Comparison of ENCODE assay signal across 33 mouse cellular contexts in genomic region chr19:56289642-56290041, GRCm38 (mm10). TPM values are rescaled to one million over a fixed set of nuclear protein-coding genes. Genes with fewer than 3 reads are reported as not detected.
DNase-seq lines count a peak whose midpoint lies in the region; ATAC-seq and TF ChIP-seq lines count a peak whose summit lies in the region.
"Had no signal": no experiment of that assay in that cellular context is flagged by ENCODE, and none has a peak within 500 bp of the region (broad histone marks: within the 10 kb centered on the region; RNA-seq: fewer than 3 reads in every experiment).

No protein-coding gene starts in this region.

- ATAC-seq in intestine, embryonic 14.5 days (replicated peaks; ENCODE audit: low FRiP score, low TSS enrichment, low read depth): no peak
- no peak for ATAC-seq in intestine, embryonic 16.5 days
- ATAC-seq in liver, embryonic 11.5 days (replicated peaks; ENCODE audit: low FRiP score): no peak
- no peak for ATAC-seq in liver, embryonic 13.5 days (ENCODE audit: low read depth)
- ATAC-seq: forebrain, embryonic 14.5 days had no signal

- no peak for DNase-seq in intestine, embryonic 14.5 days (ENCODE audit: low spot score)
- no peak for DNase-seq in liver, embryonic 11.5 days (ENCODE audit: low spot score)
- DNase-seq in liver, embryonic 13.5 days: no peak
- no peak for DNase-seq in lung, postnatal 10 days
- DNase-seq in spleen, adult 18-20 months: no peak
- DNase-seq: adrenal gland, adult 2 months; adrenal gland, postnatal 36 days; B cell, adult 2 months; cerebellum, adult 18-20 months; cerebellum, postnatal 14 days; heart, adult 18-20 months; heart, postnatal 4 days; kidney, adult 11 months; kidney, postnatal 36 days; lung, adult 2 months; lung, postnatal 14 days; midbrain, embryonic 14.5 days; retina, postnatal 1 day; right cerebral cortex, postnatal 14 days; thymus, adult 2 months; thymus, postnatal 36 days had no signal

- no peak overlapping the region for H3K9ac ChIP-seq in intestine, embryonic 14.5 days (ENCODE audit: low read length)
- H3K9ac ChIP-seq in intestine, embryonic 16.5 days (ENCODE audit: low read depth, low read length): no peak overlapping the region
- H3K9ac ChIP-seq in liver, embryonic 11.5 days (ENCODE audit: low read depth, low read length): no peak overlapping the region
- 0 out of 2 replicates have a peak overlapping the region, but pooled peaks have one; percentile 6 for H3K9ac ChIP-seq in liver, embryonic 13.5 days
- H3K9ac ChIP-seq: hindbrain, embryonic 13.5 days; kidney, embryonic 15.5 days; limb, embryonic 12.5 days; neural tube, embryonic 15.5 days had no signal

- H3K36me3 ChIP-seq in intestine, embryonic 14.5 days (ENCODE audit: control insufficient read depth, insufficient read depth, low read length): no peaks in the 10 kb centered on the region
- H3K36me3 ChIP-seq in intestine, embryonic 16.5 days (ENCODE audit: control insufficient read depth, insufficient read depth, low read length): no peaks in the 10 kb centered on the region
- no peaks in the 10 kb centered on the region for H3K36me3 ChIP-seq in liver, embryonic 11.5 days (ENCODE audit: control insufficient read depth, insufficient read depth, low read length)
- no peaks in the 10 kb centered on the region for H3K36me3 ChIP-seq in liver, embryonic 13.5 days
- no peaks in the 10 kb centered on the region for H3K36me3 ChIP-seq in myocyte (ENCODE audit: control insufficient read depth, insufficient read depth)
- H3K36me3 ChIP-seq: hindbrain, embryonic 13.5 days; kidney, embryonic 15.5 days; limb, embryonic 12.5 days; neural tube, embryonic 15.5 days had no signal

- no peak overlapping the region for H3K4me3 ChIP-seq in intestine, embryonic 14.5 days (ENCODE audit: low read depth, low read length)
- no peak overlapping the region for H3K4me3 ChIP-seq in intestine, embryonic 16.5 days (ENCODE audit: low read length)
- H3K4me3 ChIP-seq in liver, embryonic 11.5 days (ENCODE audit: low read depth, low read length): peak overlapping the region; percentile 32
- peak overlapping the region; percentile 41 for H3K4me3 ChIP-seq in liver, embryonic 13.5 days (replicated peaks)
- no peak overlapping the region for H3K4me3 ChIP-seq in myocyte
- H3K4me3 ChIP-seq: hindbrain, embryonic 13.5 days; kidney, embryonic 15.5 days; layer of hippocampus, adult 2 months; left cerebral cortex, adult 2 months; limb, embryonic 12.5 days; neural tube, embryonic 15.5 days had no signal

- no peaks in the 10 kb centered on the region for H3K9me3 ChIP-seq in intestine, embryonic 14.5 days (ENCODE audit: control insufficient read depth, low read length)
- H3K9me3 ChIP-seq in intestine, embryonic 16.5 days (ENCODE audit: control insufficient read depth, low read length): no peaks in the 10 kb centered on the region
- no peaks in the 10 kb centered on the region for H3K9me3 ChIP-seq in liver, embryonic 11.5 days (ENCODE audit: control insufficient read depth, low read length)
- no peaks in the 10 kb centered on the region for H3K9me3 ChIP-seq in liver, embryonic 13.5 days (replicated peaks)
- H3K9me3 ChIP-seq: hindbrain, embryonic 13.5 days; kidney, embryonic 15.5 days; limb, embryonic 12.5 days; neural tube, embryonic 15.5 days had no signal

- H3K79me2 ChIP-seq in myocyte (ENCODE audit: control insufficient read depth, insufficient read depth): no peaks in the 10 kb centered on the region

- H3K27me3 ChIP-seq in intestine, embryonic 14.5 days (replicated peaks; ENCODE audit: control insufficient read depth, insufficient read depth, low read length): no peaks in the 10 kb centered on the region
- no peaks in the 10 kb centered on the region for H3K27me3 ChIP-seq in intestine, embryonic 16.5 days (replicated peaks; ENCODE audit: control insufficient read depth, insufficient read depth, low read length)
- no peaks in the 10 kb centered on the region for H3K27me3 ChIP-seq in liver, embryonic 11.5 days (replicated peaks; ENCODE audit: control insufficient read depth, insufficient read depth, low read length)
- H3K27me3 ChIP-seq in liver, embryonic 13.5 days: no peaks in the 10 kb centered on the region
- H3K27me3 ChIP-seq in myocyte (ENCODE audit: control insufficient read depth, insufficient read depth, insufficient read length): no peaks in the 10 kb centered on the region
- H3K27me3 ChIP-seq: kidney, embryonic 15.5 days; limb, embryonic 12.5 days; neural tube, embryonic 15.5 days had no signal

- H3K4me2 ChIP-seq in intestine, embryonic 14.5 days (ENCODE audit: low read length): peak overlapping the region; percentile 39; the same call in 1 of the 2 replicates
- no peak overlapping the region for H3K4me2 ChIP-seq in intestine, embryonic 16.5 days (ENCODE audit: low read depth, low read length)
- peak overlapping the region; percentile 49 for H3K4me2 ChIP-seq in liver, embryonic 11.5 days
- peak overlapping the region; percentile 46 for H3K4me2 ChIP-seq in liver, embryonic 13.5 days
- H3K4me2 ChIP-seq in myocyte (ENCODE audit: low read depth): no peak overlapping the region
- H3K4me2 ChIP-seq: heart, embryonic 11.5 days; hindbrain, embryonic 13.5 days; limb, embryonic 12.5 days; neural tube, embryonic 15.5 days had no signal

- H3K4me1 ChIP-seq in intestine, embryonic 14.5 days (replicated peaks; ENCODE audit: control insufficient read depth, insufficient read depth, low read length): peaks cover 5% of the 10 kb centered on the region; the same call in 1 of the 2 replicates
- peaks cover 13% of the 10 kb centered on the region for H3K4me1 ChIP-seq in intestine, embryonic 16.5 days (ENCODE audit: control insufficient read depth, insufficient read depth, low read length)
- 0 out of 2 replicates have a peak, but pooled peaks cover 3% of the 10 kb centered on the region for H3K4me1 ChIP-seq in liver, embryonic 11.5 days (replicated peaks; ENCODE audit: control insufficient read depth, insufficient read depth, low read length)
- H3K4me1 ChIP-seq in liver, embryonic 13.5 days (replicated peaks): peaks cover 22% of the 10 kb centered on the region

- WGBS in intestine, embryonic 14.5 days: 84% methylated on average over 8 of the region's 8 CpGs
- 83% methylated on average over 8 of the region's 8 CpGs for WGBS in intestine, embryonic 16.5 days
- WGBS in liver, embryonic 11.5 days: 85% methylated on average over 8 of the region's 8 CpGs
- WGBS in liver, embryonic 13.5 days (ENCODE audit: insufficient replicate concordance): 66% methylated on average over 8 of the region's 8 CpGs

- TF ChIP-seq POLR2A in myocyte (IDR thresholded peaks at IDR 0.05; ENCODE audit: insufficient read length, low read depth): no peak

- H3K27ac ChIP-seq in intestine, embryonic 14.5 days (ENCODE audit: low read depth): no peak overlapping the region
- H3K27ac ChIP-seq in intestine, embryonic 16.5 days (ENCODE audit: low read length): no peak overlapping the region
- no peak overlapping the region for H3K27ac ChIP-seq in liver, embryonic 11.5 days (ENCODE audit: low read depth, low read length)
- H3K27ac ChIP-seq in liver, embryonic 13.5 days: no peak overlapping the region
- H3K27ac ChIP-seq: hindbrain, embryonic 13.5 days; layer of hippocampus, adult 2 months; left cerebral cortex, adult 2 months; limb, embryonic 12.5 days; neural tube, embryonic 15.5 days had no signal

- no peak overlapping the region for H3ac ChIP-seq in myocyte (ENCODE audit: control insufficient read depth, insufficient read length)

TF ChIP-seq in myocyte, 11 proteins besides CTCF, POLR2A, EP300 and RAD21:
- TF ChIP-seq E2F4 (IDR thresholded peaks at IDR 0.05; ENCODE audit: insufficient read depth): no peak
- TF ChIP-seq MAX (IDR thresholded peaks at IDR 0.05; ENCODE audit: low read depth): no peak
- TF ChIP-seq MYOG (IDR thresholded peaks at IDR 0.05; ENCODE audit: control insufficient read depth in 1 of 3, insufficient read depth in 1 of 3, insufficient read length in 2 of 3, low read depth in 2 of 3): peak in 2 of 3 experiments; percentile 23 to 43
- TF ChIP-seq MYOD1 (IDR thresholded peaks at IDR 0.05; ENCODE audit: control insufficient read depth in 1 of 3, insufficient read length in 2 of 3, low read depth in 2 of 3): peak in 1 of 3 experiments; percentile 62

RNA-seq across cellular contexts. Expression of gene Habp2, which starts 2.7 kb away (rescaled TPM):
- 26.7 and 27.8 TPM in 2 replicates for polyA plus RNA-seq in intestine, embryonic 14.5 days (2014; fragmentation: Nextera tagmentation; extraction: Ambion mirVana)
- polyA plus RNA-seq in intestine, embryonic 16.5 days (2015; fragmentation: Nextera tagmentation; extraction: Ambion mirVana): 10.1 and 12.7 TPM in 2 replicates
- polyA plus RNA-seq in liver, embryonic 11.5 days (2014; fragmentation: Nextera tagmentation; extraction: Ambion mirVana): 56.3 and 65.6 TPM in 2 replicates
- 36.1 and 46.5 TPM in 2 replicates for polyA plus RNA-seq in liver, embryonic 13.5 days (2015; fragmentation: Nextera tagmentation; extraction: Ambion mirVana)
- 0.49 TPM for polyA plus RNA-seq in myocyte (2012; fragmentation: generic; extraction: Trizol)
- polyA plus RNA-seq: brain, embryonic 14.5 days; cortical plate, adult 2 months; hindbrain, embryonic 13.5 days; limb, embryonic 12.5 days; lung, adult 2 months; midbrain, embryonic 14.5 days had no signal

Comparison
In these comparisons a context has a peak if more than half of its experiments do, and no peak if none do; other contexts are left out.
1. H3K4me2 ChIP-seq: peak in intestine, embryonic 14.5 days (single experiment), liver, embryonic 11.5 days (single experiment) and liver, embryonic 13.5 days (single experiment); none in intestine, embryonic 16.5 days (single experiment) and myocyte (single experiment).
2. H3K4me3 ChIP-seq: peak in liver, embryonic 11.5 days (single experiment) and liver, embryonic 13.5 days (single experiment); none in intestine, embryonic 14.5 days (single experiment), intestine, embryonic 16.5 days (single experiment) and myocyte (single experiment).